Mouse (Mus musculus): ENCODE results near the gene Prep. TPM values are rescaled to one million over a fixed set of nuclear protein-coding genes. Genes with fewer than 3 reads are reported as not detected.
A peak's percentile ranks its signal among the peaks of the same experiment; 100 is the strongest.

Gene Prep
- total RNA-seq, 2 experiments from 2014 or later = 8.8 to 9.5 TPM

- no peak overlapping the region for H3K27ac ChIP-seq
- DNase-seq (ENCODE audit: low spot score in 2 of 2) = no peak
Observed at GRCm38 (mm10) chr10:45084471-45084870, 17.5 kb downstream of the Prep start.

GRCm38 (mm10) chr10:45085315-45085714, 18.3 kb downstream of the Prep start:
- DNase-seq (ENCODE audit: low spot score in 2 of 2) = no peak
- Histone ChIP-seq H3K27ac (no peak overlapping the region), H3K4me3 (no peak overlapping the region)
- no peak for TF ChIP-seq CTCF (conservative IDR thresholded peaks at IDR 0.05)

More at GRCm38 (mm10) chr10:45084471-45084870, 17.5 kb downstream of the Prep start:
- H3K4me3 ChIP-seq = no peak overlapping the region
- no peak for TF ChIP-seq CTCF (conservative IDR thresholded peaks at IDR 0.05)

- peak in 1 of 2 experiments; percentile 29 for DNase-seq (ENCODE audit: low spot score in 2 of 2)
- Histone ChIP-seq H3K27ac (no peak overlapping the region), H3K4me3 (no peak overlapping the region)
- TF ChIP-seq CTCF (conservative IDR thresholded peaks at IDR 0.05) = peak; percentile 81
Observed at GRCm38 (mm10) chr10:45086637-45087036, 19.6 kb downstream of the Prep start.

GRCm38 (mm10) chr10:45091462-45092079, 24.6 kb downstream of the Prep start:
- H3K27ac ChIP-seq = no peak overlapping the region
- DNase-seq (ENCODE audit: low spot score in 2 of 2) = no peak
- no peak overlapping the region for H3K4me3 ChIP-seq
- no peak for TF ChIP-seq CTCF (conservative IDR thresholded peaks at IDR 0.05)

- no peak for DNase-seq (ENCODE audit: low spot score in 2 of 2)
- H3K4me3 ChIP-seq = no peak overlapping the region
- H3K27ac ChIP-seq = no peak overlapping the region
- no peak for TF ChIP-seq CTCF (conservative IDR thresholded peaks at IDR 0.05)
Observed at GRCm38 (mm10) chr10:45092080-45093056, 25.4 kb downstream of the Prep start.

- no peak overlapping the region for H3K4me3 ChIP-seq
- TF ChIP-seq CTCF (conservative IDR thresholded peaks at IDR 0.05) = peak; percentile 82
- H3K27ac ChIP-seq = no peak overlapping the region
- peak; percentile 44 to 72 for DNase-seq (ENCODE audit: low spot score in 2 of 2)
Observed at GRCm38 (mm10) chr10:45098751-45099150, 31.7 kb downstream of the Prep start.

- no peak for DNase-seq (ENCODE audit: low spot score in 2 of 2)
- Histone ChIP-seq H3K4me3 (no peak overlapping the region), H3K27ac (no peak overlapping the region)
- no peak for TF ChIP-seq CTCF (conservative IDR thresholded peaks at IDR 0.05)
Observed at GRCm38 (mm10) chr10:45100473-45100872, 33.5 kb downstream of the Prep start.

GRCm38 (mm10) chr10:45103184-45103583, 36.2 kb downstream of the Prep start:
- Histone ChIP-seq H3K4me3 (no peak overlapping the region), H3K27ac (no peak overlapping the region)
- DNase-seq (ENCODE audit: low spot score in 2 of 2) = no peak
- no peak for TF ChIP-seq CTCF (conservative IDR thresholded peaks at IDR 0.05)

- TF ChIP-seq CTCF (conservative IDR thresholded peaks at IDR 0.05) = no peak
- no peak overlapping the region for H3K27ac ChIP-seq
- no peak overlapping the region for H3K4me3 ChIP-seq
- DNase-seq (ENCODE audit: low spot score in 2 of 2) = peak; percentile 44 to 45
Observed at GRCm38 (mm10) chr10:45104098-45104497, 37.1 kb downstream of the Prep start.

GRCm38 (mm10) chr10:45104535-45105079, 37.6 kb downstream of the Prep start:
- Histone ChIP-seq H3K27ac (no peak overlapping the region), H3K4me3 (no peak overlapping the region)
- no peak for TF ChIP-seq CTCF (conservative IDR thresholded peaks at IDR 0.05)
- DNase-seq (ENCODE audit: low spot score in 2 of 2) = no peak

GRCm38 (mm10) chr10:45106541-45106940, 39.5 kb downstream of the Prep start:
- H3K27ac ChIP-seq = no peak overlapping the region
- no peak for TF ChIP-seq CTCF (conservative IDR thresholded peaks at IDR 0.05)
- no peak overlapping the region for H3K4me3 ChIP-seq
- DNase-seq (ENCODE audit: low spot score in 2 of 2) = no peak

- no peak for DNase-seq (ENCODE audit: low spot score in 2 of 2)
- TF ChIP-seq CTCF (conservative IDR thresholded peaks at IDR 0.05) = no peak
- Histone ChIP-seq H3K27ac (no peak overlapping the region), H3K4me3 (no peak overlapping the region)
Observed at GRCm38 (mm10) chr10:45107313-45107712, 40.3 kb downstream of the Prep start.

GRCm38 (mm10) chr10:45109041-45109440, 42.0 kb downstream of the Prep start:
- no peak overlapping the region for H3K4me3 ChIP-seq
- TF ChIP-seq CTCF (conservative IDR thresholded peaks at IDR 0.05) = 0 out of 2 replicates have a peak, but pooled peaks have one; percentile 8
- no peak overlapping the region; the same call in 1 of the 2 replicates for H3K27ac ChIP-seq
- DNase-seq (ENCODE audit: low spot score in 2 of 2) = peak; percentile 43 to 56

All from layer of hippocampus, adult 2 months (tissue).